Mouse (Mus musculus) lung, embryonic 14.5 days (tissue): Measurements from ENCODE around the gene Tacc2. TPM values are rescaled to one million over a fixed set of nuclear protein-coding genes. Genes with fewer than 3 reads are reported as not detected.
"Not testable (repeated sequence)": the region's sequence is repeated elsewhere in the genome, so short reads cannot be mapped to it uniquely, and the experiment has no call there.

Experiments used
- ATAC-seq: fragments of 200-750 bp; cut with Nextera tagmentation; 2 replicates; pipeline ENCODE4 v1.8.0; 2017; ENCODE audit warnings: mild to moderate bottlenecking, moderate TSS enrichment, moderate library complexity; ENCODE audit not compliant: insufficient read depth
- DNase-seq: peaks from one replicate; pipeline ENCODE4 v3.0.0-alpha.2; 2015
- H3K27ac ChIP-seq: fragments of 300-500 bp; sonication (generic); 2 replicates; pipeline ENCODE4 v1.5.1; 2014; ENCODE audit warnings: low read depth, mild to moderate bottlenecking, moderate library complexity
- H3K27me3 ChIP-seq: fragments of 300-500 bp; sonication (generic); 2 replicates; pipeline ENCODE4 v1.6.1; 2014; ENCODE audit warnings: low read length, control low read depth; ENCODE audit not compliant: insufficient read depth
- H3K36me3 ChIP-seq: fragments of 300-500 bp; sonication (generic); 2 replicates; pipeline ENCODE4 v1.6.1; 2014; ENCODE audit warnings: control low read depth; ENCODE audit not compliant: insufficient read depth
- H3K4me1 ChIP-seq: fragments of 300-500 bp; sonication (generic); 2 replicates; pipeline ENCODE4 v1.6.1; 2014; ENCODE audit warnings: antibody characterized with exemption, control low read depth; ENCODE audit not compliant: insufficient read depth
- H3K4me2 ChIP-seq: fragments of 300-500 bp; sonication (generic); 2 replicates; pipeline ENCODE4 v1.6.1; 2014; ENCODE audit warnings: mild to moderate bottlenecking
- H3K4me3 ChIP-seq: fragments of 300-500 bp; sonication (generic); 2 replicates; pipeline ENCODE4 v1.5.1; 2014; ENCODE audit warnings: low read depth, low read length
- H3K9ac ChIP-seq: fragments of 300-500 bp; sonication (generic); 2 replicates; pipeline ENCODE4 v1.6.1; 2014
- H3K9me3 ChIP-seq: fragments of 300-500 bp; sonication (generic); 2 replicates; pipeline ENCODE4 v1.6.1; 2016; ENCODE audit warnings: low read depth, low read length, control low read depth
- CTCF ChIP-seq: IDR thresholded peaks from 2 replicates; pipeline ENCODE4 v1.5.1; 2016; ENCODE audit warnings: antibody characterized with exemption, low read depth
- WGBS: fragments of 180-500 bp; shearing (Covaris S2); extraction: QIAGEN DNeasy Blood & Tissue Kit; methylation state at CpG from one replicate; pipeline ENCODE4 v1.1.7; 2014; 5-methylcytosine and 5-hydroxymethylcytosine counted together
- polyA plus RNA-seq: library from polyadenylated mRNA; unstranded; fragments of >200 nt; fragmentation: Nextera tagmentation; extraction: Ambion mirVana; gene quantifications from 2 replicates; pipeline ENCODE4 v1.2.1, GENCODE M21; 2014

Tacc2 gene
- polyA plus RNA-seq = 32.6 and 33.8 TPM in 2 replicates

DNA sequence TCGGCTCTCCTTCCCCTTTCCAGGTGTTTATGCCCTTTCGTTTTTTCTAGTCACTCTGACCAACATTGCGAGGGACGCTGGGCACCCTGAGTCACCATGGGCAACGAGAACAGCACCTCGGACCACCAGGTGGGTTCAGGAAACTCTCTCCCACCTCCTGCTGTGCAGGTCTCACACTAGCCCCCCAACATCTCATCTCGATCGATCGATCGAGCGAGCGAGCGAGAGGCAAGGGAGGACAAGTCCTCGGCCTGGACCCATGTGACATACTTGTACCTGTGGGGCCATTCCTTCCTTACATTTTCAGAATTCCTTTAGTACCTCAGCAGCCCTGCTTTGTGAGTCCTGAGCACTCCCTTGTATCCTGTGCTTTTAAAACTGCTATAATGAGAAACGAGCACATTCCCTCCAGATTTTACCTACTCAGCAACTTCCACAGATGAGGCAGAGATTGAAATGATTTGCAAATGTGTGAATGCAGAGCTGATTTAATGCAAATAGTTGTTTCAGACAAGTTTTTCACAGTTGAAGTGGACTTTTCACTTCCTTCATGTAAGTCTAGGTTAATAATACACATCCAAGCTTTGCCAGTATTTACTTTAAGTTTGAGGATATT lies at the start of gene Tacc2:
Tacc2 (plus strand) TSS at position 51 of the 616 bp plus-strand sequence.
- TF ChIP-seq CTCF = no peak
- Histone ChIP-seq H3K27me3 (no peaks in the 10 kb centered on the region), H3K4me3 (peak within 1 kb of the TSS; percentile 22), H3K27ac (peak within 1 kb of the TSS; percentile 10; the same call in 1 of the 2 replicates), H3K9me3 (no peaks in the 10 kb centered on the region), H3K4me2 (peak within 1 kb of the TSS; percentile 57), H3K36me3 (no peaks in the 10 kb centered on the region), H3K9ac (peak within 1 kb of the TSS; percentile 21; the same call in 1 of the 2 replicates), H3K4me1 (peaks cover 10% of the 10 kb centered on the region)
- DNase-seq (peak; percentile 47), ATAC-seq (no peak)
- 20% methylated on average over 15 of the region's 15 CpGs for whole genome bisulfite sequencing

DNA sequence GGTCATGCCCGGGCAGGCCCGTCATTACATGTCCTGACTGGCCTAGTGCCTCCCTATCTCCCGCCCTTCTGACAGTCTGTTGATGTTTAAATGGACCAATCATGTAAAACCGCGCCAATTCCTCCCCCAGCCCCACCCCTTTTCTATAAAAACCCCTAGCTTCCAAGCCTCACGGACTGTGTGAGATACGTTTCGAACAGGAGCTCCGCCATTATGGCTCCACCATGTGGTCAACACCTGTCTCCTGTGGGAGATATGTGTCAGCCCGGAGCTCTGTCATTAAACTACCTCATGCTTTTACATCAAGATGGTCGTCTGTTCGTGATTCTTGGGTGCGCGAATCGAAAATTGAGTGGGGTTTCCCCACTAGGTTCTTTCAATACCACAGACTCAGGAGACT lies 46.1 kb upstream of the Tacc2 start:
- not testable (repeated sequence) for H3K9me3 ChIP-seq, H3K27me3 ChIP-seq, H3K27ac ChIP-seq, H3K4me1 ChIP-seq, H3K9ac ChIP-seq, H3K4me2 ChIP-seq, ATAC-seq, DNase-seq, H3K4me3 ChIP-seq
- 93% methylated on average over 14 of the region's 15 CpGs for WGBS
- peaks cover 49% of the 10 kb centered on the region for H3K36me3 ChIP-seq

GRCm38 (mm10) chr7:130533316-130534260 lies 43.6 kb upstream of the Tacc2 start:
- Histone ChIP-seq H3K27ac (no peak overlapping the region), H3K4me1 (no peaks in the 10 kb centered on the region), H3K4me2 (no peak overlapping the region), H3K9ac (no peak overlapping the region), H3K9me3 (no peaks in the 10 kb centered on the region), H3K4me3 (no peak overlapping the region), H3K27me3 (no peaks in the 10 kb centered on the region), H3K36me3 (peaks cover 68% of the 10 kb centered on the region)
- ATAC-seq = peak; percentile 84
- WGBS = 47% methylated on average over 24 of the region's 25 CpGs
- peak; percentile 93 for DNase-seq
- peak; percentile 94 for TF ChIP-seq CTCF

DNA sequence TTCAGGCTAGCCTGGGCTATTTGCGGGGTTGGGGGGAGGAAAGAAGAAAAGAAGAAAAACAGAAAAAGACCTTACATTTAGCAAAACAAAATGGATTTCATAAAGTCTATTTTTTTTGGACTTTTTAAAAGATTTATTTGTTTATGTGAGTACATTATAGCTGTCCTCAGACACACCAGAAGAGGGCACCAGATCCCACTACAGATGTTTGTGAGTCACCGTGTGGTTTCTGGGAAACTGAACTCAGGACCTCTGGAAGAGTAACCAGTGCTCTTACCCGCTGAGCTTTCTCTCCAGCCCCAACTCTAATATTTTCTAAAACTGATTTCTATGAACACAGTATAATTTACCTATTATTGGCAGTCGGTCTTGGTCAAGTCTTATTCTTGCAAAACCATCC lies 42.1 kb upstream of the Tacc2 start:
- no peak overlapping the region for H3K4me3 ChIP-seq
- WGBS = 85% methylated on average over 4 of the region's 4 CpGs
- ATAC-seq = no peak
- DNase-seq = no peak
- H3K9ac ChIP-seq = no peak overlapping the region
- no peaks in the 10 kb centered on the region for H3K9me3 ChIP-seq
- H3K4me1 ChIP-seq = no peaks in the 10 kb centered on the region
- H3K4me2 ChIP-seq = no peak overlapping the region
- H3K27me3 ChIP-seq = no peaks in the 10 kb centered on the region
- H3K36me3 ChIP-seq = peaks cover 84% of the 10 kb centered on the region
- TF ChIP-seq CTCF = peak; percentile 32
- H3K27ac ChIP-seq = no peak overlapping the region

- Histone ChIP-seq H3K36me3 (peaks cover 88% of the 10 kb centered on the region), H3K27me3 (no peaks in the 10 kb centered on the region), H3K4me1 (no peaks in the 10 kb centered on the region), H3K9ac (no peak overlapping the region), H3K27ac (no peak overlapping the region), H3K4me3 (no peak overlapping the region), H3K4me2 (no peak overlapping the region), H3K9me3 (no peaks in the 10 kb centered on the region)
- DNase-seq (no peak), ATAC-seq (no peak)
- TF ChIP-seq CTCF = no peak
- 77% methylated on average over 4 of the region's 4 CpGs for WGBS
Observed at GRCm38 (mm10) chr7:130537068-130537467, 40.2 kb upstream of the Tacc2 start.

GRCm38 (mm10) chr7:130540176-130540575 lies 37.1 kb upstream of the Tacc2 start:
- H3K4me1 ChIP-seq = no peaks in the 10 kb centered on the region
- 85% methylated on average over 7 of the region's 7 CpGs for WGBS
- ATAC-seq = no peak

GRCm38 (mm10) chr7:130543181-130543580 lies 34.1 kb upstream of the Tacc2 start:
- H3K27ac ChIP-seq = no peak overlapping the region
- WGBS = 96% methylated on average over 4 of the region's 4 CpGs
- DNase-seq (no peak), ATAC-seq (no peak)
- H3K4me3 ChIP-seq = no peak overlapping the region
- H3K36me3 ChIP-seq = peaks cover 65% of the 10 kb centered on the region
- H3K9me3 ChIP-seq = no peaks in the 10 kb centered on the region
- no peak overlapping the region for H3K9ac ChIP-seq
- no peak overlapping the region for H3K4me2 ChIP-seq
- H3K4me1 ChIP-seq = no peaks in the 10 kb centered on the region
- no peaks in the 10 kb centered on the region for H3K27me3 ChIP-seq
- TF ChIP-seq CTCF = no peak

More at GRCm38 (mm10) chr7:130540176-130540575, 37.1 kb upstream of the Tacc2 start:
- Histone ChIP-seq H3K4me2 (no peak overlapping the region), H3K27me3 (no peaks in the 10 kb centered on the region), H3K36me3 (peaks cover 86% of the 10 kb centered on the region), H3K9ac (no peak overlapping the region), H3K27ac (no peak overlapping the region), H3K4me3 (no peak overlapping the region), H3K9me3 (no peaks in the 10 kb centered on the region)
- no peak for DNase-seq
- no peak for TF ChIP-seq CTCF
